Mouse (Mus musculus) heart, adult 11 months (tissue): ENCODE data around the gene Zfp986.
"Not testable (repeated sequence)": the region's sequence is repeated elsewhere in the genome, so short reads cannot be mapped to it uniquely, and the experiment has no call there.

Experiments used
- DNase-seq: peaks from one replicate; pipeline ENCODE4 v3.0.0; 2022

Zfp986 gene

DNA sequence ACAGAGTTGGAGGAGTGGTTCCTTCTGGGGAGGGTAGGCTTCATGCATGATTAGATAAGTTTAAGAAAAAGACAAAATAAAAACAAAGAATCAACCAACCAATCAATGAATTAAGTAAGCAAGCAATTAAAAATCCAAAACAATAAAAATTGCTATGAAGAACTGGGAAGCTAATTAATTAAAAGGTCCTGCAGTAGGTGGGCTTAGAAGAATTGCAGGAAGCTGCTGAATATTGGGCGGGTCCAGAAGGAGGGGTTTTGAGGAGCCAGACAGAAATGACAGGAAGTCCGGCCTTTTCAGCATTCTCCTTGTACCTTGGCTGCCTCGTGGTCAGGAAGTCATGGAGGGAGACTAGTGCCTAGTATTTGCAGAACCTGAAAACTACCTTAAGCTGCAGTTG lies at the start of gene Zfp986:
TSS of gene Zfp986 (plus strand) at position 301 of the 400 bp plus-strand sequence.
- DNase-seq, result peak; percentile 28

DNA sequence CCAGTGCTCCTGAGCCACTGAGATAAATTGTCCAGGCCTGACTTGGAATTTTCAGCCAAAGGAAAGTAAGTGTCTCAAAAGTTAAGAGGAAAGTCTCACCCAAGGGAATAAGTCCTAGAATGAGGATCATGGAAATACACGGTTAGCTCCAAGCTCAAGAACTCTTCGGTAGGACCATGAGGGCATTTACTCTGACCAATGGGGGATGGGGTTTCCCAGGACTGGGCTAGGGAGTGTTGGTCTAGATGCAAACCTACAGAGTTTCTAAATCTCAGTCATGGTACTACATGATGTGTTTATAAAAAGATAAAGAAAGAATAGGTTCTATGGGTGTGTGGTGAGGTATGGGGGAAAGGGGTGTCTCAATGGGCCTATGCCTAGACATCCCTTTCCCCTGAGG lies 48.6 kb upstream of the Zfp986 start:
- not testable (repeated sequence) for DNase-seq

DNA sequence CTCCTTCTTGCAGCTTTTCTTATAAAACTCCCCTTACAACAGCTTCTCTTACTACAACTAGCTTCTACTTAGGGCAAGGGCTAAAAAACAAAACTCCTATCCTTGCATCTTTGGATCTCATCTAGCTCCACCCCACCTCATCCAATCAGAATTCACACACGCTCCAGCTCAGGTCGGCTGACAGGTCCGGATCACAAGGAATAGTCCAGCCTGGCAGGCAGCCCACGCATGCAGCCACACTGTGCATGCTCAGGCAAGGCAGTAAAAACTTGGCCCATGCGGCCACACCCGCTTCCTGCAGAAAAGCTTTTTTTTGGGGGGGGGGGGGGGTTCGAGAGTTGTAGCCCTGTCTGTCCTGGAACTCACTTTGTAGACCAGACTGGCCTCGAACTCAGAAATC lies 43.0 kb upstream of the Zfp986 start:
- DNase-seq, result not testable (repeated sequence)

DNA sequence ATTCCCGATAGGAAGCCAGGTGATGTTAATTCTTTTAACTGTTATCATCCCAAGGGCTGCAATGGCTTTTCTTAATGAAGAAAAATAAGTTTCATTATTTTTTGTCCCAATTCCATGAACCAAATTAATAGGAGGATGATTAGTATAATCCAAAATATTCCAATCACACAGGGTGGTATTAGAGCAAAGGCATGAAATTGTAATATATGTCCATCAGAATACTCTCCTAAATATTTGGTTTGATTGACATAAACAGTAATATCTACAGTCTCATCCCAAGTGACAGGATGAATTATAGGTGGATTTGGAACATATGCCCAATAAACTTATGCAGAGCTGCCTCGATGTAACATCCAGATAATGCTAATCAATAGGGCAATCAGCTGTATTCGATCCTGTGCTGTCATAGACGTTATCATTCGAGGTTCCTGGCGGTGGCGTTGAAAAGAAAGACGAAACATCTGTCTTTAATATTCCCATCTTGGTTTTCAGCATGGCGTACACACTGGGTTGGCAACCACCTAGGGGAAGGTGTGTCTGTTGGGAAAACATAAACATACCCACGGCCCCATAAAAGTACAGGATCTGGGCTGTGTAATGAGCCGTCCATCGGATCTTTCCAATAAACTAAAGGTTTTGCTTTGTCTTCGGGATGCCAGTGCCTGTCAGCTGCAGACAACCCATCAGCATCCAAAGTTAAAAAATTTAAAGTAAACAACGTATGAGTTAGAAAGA lies 37.1 kb upstream of the Zfp986 start:
- DNase-seq, result not testable (repeated sequence)

DNA sequence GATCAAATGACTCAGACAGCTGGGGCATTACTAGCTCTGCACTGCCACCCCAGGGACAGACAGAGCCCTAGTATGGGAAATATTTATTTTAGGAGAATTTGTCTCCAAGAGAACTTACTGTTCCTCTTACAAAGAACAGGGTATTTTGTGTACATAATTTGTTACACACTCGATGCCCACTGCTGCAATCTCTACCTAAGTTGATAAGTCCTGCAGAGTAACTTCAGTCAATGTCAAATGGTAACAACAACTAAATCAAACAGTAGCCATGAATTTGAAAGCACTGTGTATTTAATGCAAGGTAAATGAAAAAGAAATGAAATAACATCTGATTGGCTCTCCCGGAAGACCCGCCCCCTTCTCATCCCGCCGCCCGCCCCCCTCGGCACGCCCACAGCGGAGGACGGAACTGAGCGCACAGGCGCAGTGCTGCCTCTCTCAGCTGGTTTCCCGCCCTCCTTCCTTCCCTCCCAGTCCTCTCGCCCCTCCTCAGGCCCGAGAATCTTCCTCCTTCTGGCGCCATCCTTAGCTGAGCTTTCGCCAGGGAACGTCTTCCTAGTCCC lies 32.2 kb upstream of the Zfp986 start:
- not testable (repeated sequence) for DNase-seq

DNA sequence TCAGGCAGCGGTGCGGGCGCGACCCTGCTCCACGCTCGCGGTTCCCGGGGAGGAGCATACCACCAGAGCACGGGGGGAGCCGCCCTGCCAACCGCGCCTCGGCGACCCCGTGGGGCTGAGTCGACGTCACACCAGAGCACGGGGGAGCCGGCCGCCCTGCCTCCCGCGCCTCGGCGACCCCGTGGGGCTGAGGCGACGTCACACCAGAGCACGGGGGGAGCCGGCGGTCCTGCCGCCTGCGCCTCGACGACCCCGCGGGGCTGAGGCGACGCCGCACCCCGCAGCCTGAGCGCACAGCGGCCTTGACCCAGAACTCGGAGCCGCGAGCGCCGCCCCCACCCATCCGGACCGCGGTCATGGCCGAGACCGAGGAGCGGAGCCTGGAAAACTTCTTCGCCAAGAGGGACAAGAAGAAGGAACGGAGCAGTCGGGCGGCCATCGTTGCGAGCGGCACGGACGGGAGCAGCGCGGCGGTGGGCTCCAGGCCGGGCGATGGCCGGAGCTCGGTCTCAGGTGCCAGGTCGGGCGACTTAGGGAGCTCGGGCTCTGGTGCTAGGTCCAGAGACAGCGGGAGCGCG lies 31.6 kb upstream of the Zfp986 start:
- peak; percentile 86 for DNase-seq

DNA sequence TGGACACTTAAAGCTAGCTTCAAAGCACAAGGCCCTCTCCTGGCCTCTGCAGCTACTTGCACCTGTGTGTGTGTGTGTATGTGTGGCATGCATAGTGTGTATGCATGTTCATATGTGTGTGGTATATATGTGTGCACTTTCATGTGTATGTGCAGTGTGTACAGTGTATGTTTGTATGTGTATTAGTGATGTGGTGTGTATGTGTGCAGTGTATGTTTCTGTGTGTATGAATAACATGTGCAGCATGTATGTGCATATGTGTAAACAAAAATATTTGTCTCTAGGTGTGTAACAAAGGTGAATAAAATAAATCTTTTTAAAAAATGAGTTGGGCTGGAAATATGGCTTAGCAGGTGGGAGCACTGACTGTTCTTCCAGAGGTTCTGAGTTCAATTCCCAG lies 21.8 kb upstream of the Zfp986 start:
- DNase-seq, result not testable (repeated sequence)

DNA sequence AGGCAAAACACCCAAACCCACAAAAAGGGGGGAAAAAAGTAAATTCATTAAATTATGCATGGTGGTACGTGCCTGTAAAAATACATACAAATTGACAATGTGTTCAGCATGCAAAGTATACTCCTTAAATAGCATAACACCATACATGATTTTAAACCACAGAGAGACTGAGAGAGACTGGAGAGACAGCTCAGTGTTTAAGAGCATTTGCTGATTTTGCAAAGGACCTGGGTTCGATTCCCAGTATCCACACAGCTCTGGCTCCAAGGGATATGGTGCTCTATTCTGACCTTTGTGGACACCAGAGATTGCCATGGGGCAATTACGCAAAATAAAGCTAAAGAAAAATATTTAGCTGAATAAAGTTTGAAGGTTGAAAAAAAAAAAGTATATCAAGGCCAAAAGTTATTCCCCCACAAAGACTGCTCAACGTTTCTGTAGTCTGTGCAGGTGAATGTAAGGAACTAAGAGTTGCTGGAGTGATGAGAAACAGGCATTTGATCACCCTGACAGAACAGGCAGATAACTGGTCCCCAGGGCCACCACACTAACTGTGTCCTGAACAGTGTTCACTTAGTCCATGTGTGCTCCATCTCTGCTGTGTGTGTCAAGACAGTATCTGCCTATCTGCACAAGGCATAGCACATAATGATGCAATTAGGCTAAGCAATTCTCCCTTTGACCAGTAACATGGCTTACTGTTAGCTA lies 20.3 kb upstream of the Zfp986 start:
- DNase-seq, result not testable (repeated sequence)

DNA sequence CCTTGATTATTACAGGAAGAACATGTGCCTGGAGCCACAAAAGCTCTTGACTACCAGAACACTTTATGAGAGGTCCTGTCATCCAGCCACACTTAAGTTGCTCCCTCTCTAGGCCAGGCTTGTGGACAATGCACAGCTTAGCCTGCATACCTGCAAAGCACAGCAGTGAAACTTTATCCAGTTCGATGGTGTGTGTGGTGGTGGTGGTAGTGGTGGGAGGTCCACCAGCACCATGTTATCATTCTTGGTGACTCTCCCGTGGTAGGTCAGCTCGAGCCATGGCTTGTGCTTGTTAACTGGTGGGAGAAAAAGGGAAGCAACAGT lies 19.7 kb upstream of the Zfp986 start:
- not testable (repeated sequence) for DNase-seq

DNA sequence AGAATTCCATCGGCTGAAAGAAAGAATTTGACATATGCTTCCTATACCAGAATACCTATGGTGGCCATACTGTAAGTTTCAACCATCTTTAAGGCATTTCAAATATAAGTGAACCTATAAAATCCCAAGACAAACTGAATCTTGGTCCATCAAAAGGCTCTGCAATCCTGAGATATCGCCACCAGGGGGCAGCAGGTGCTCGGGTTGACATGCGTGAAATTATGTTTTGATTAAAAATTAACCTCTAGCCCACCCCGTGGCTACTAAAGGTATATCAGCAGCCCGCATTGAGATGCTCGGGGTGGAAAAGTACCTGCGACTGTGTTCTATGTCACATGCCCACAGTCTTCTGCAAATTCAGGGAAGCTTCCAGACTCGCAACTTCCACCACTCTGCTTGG lies 17.2 kb upstream of the Zfp986 start:
- not testable (repeated sequence) for DNase-seq

DNA sequence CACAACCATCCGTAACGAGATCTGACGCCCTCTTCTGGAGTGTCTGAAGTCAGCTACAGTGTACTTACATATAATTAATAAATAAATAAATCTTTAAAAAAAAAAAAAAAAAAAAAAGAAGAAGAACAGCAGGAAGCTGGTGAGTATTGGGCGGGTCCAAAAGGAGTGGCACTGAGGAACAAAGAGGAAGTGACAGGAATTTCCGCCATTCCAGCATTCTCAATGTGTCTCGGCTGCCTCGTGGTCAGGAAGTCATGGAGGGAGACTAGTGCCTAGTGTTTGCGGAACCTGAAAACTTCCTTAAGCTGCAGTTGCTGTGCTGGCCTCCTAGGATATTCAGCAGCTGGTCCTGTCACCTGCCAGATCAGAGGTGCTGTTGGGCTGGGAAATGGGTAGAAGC lies 4.7 kb upstream of the Zfp986 start:
- not testable (repeated sequence) for DNase-seq
